Comparison of ENCODE assay signal across 15 mouse cellular contexts in the genomic region with DNA sequence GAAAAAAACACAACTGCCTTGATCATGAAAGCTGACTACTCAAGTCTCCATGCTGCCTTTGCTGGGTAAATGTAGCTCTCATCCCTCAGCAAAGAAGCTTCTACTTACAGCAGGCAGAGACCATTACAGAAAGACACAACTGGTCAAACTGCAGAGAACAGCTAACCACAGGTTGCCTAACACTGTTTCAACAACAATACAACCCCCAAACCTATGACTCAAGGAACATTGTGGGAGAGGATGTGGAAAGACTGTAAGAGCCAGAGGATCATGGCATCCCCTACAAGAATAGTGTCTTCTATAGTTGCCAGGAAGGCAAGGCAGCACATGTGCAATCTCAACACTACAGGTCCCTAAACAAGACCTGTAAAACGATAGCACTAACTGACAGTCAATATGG. TPM values are rescaled to one million over a fixed set of nuclear protein-coding genes. Genes with fewer than 3 reads are reported as not detected.
"Had no signal": no experiment of that assay in that cellular context is flagged by ENCODE, and none has a peak within 500 bp of the region (broad histone marks: within the 10 kb centered on the region; RNA-seq: fewer than 3 reads in every experiment).

No protein-coding gene starts in this region.

- ATAC-seq: hindbrain, postnatal 0 days; intestine, embryonic 16.5 days had no signal

- DNase-seq: gastrocnemius, postnatal 14 days; gastrocnemius, postnatal 36 days; heart, adult 18-20 months; heart, postnatal 14 days; heart, postnatal 36 days; kidney, adult 11 months; kidney, adult 2 months; kidney, adult 9 months; kidney, postnatal 25 days; kidney, postnatal 4 days; liver; liver, embryonic 13.5 days had no signal

RNA-seq across cellular contexts. Expression of a gene that starts 23.9 kb away (rescaled TPM):
- total RNA-seq: hematopoietic stem cell, adult 5-6 weeks had no signal
